Mouse (Mus musculus): ENCODE results near the gene Stau1. TPM values are rescaled to one million over a fixed set of nuclear protein-coding genes. Genes with fewer than 3 reads are reported as not detected.

Gene Stau1
- polyA plus RNA-seq, 1 experiment from 2014 or later, result 119 TPM

GRCm38 (mm10) chr2:166945456-166945855 is 50.6 kb downstream of the Stau1 start:
- Histone ChIP-seq H3K27ac (no peak overlapping the region), H3K4me2 (replicated peaks) (no peak overlapping the region), H3K9me3 (no peaks in the 10 kb centered on the region), H3K36me3 (peaks cover 89% of the 10 kb centered on the region), H3K4me3 (replicated peaks) (no peak overlapping the region), H3K27me3 (no peaks in the 10 kb centered on the region), H3K4me1 (replicated peaks) (no peaks in the 10 kb centered on the region), H3K9ac (replicated peaks) (no peak overlapping the region)
- peak; percentile 34; the same call in 1 of the 2 replicates for ATAC-seq
- 66% methylated on average over 4 of the region's 4 CpGs for WGBS

GRCm38 (mm10) chr2:166944346-166944745 is 51.8 kb downstream of the Stau1 start:
- Histone ChIP-seq H3K4me2 (replicated peaks) (no peak overlapping the region), H3K27me3 (no peaks in the 10 kb centered on the region), H3K4me1 (replicated peaks) (no peaks in the 10 kb centered on the region), H3K9ac (replicated peaks) (no peak overlapping the region), H3K27ac (no peak overlapping the region), H3K4me3 (replicated peaks) (no peak overlapping the region), H3K9me3 (no peaks in the 10 kb centered on the region), H3K36me3 (peaks cover 84% of the 10 kb centered on the region)
- ATAC-seq, result no peak
- WGBS, result 77% methylated on average over 1 of the region's 1 CpGs

- H3K9ac ChIP-seq (replicated peaks), result no peak overlapping the region
- WGBS, result 91% methylated on average over 2 of the region's 2 CpGs
- no peak overlapping the region for H3K27ac ChIP-seq
- peaks cover 84% of the 10 kb centered on the region for H3K36me3 ChIP-seq
- ATAC-seq, result no peak
- no peaks in the 10 kb centered on the region for H3K27me3 ChIP-seq
- H3K4me3 ChIP-seq (replicated peaks), result no peak overlapping the region
- no peak overlapping the region for H3K4me2 ChIP-seq (replicated peaks)
- no peaks in the 10 kb centered on the region for H3K4me1 ChIP-seq (replicated peaks)
- H3K9me3 ChIP-seq, result no peaks in the 10 kb centered on the region
These were observed 53.0 kb downstream of the Stau1 start for GRCm38 (mm10) chr2:166943146-166943545.

GRCm38 (mm10) chr2:166936166-166936565 is 59.9 kb downstream of the Stau1 start:
- no peak for ATAC-seq
- H3K4me2 ChIP-seq (replicated peaks), result no peak overlapping the region
- no peak overlapping the region for H3K4me3 ChIP-seq (replicated peaks)
- no peaks in the 10 kb centered on the region for H3K4me1 ChIP-seq (replicated peaks)
- no peak overlapping the region for H3K27ac ChIP-seq
- WGBS, result 94% methylated on average over 2 of the region's 2 CpGs
- H3K36me3 ChIP-seq, result peaks cover 83% of the 10 kb centered on the region
- H3K27me3 ChIP-seq, result no peaks in the 10 kb centered on the region
- H3K9me3 ChIP-seq, result no peaks in the 10 kb centered on the region
- no peak overlapping the region for H3K9ac ChIP-seq (replicated peaks)

DNA sequence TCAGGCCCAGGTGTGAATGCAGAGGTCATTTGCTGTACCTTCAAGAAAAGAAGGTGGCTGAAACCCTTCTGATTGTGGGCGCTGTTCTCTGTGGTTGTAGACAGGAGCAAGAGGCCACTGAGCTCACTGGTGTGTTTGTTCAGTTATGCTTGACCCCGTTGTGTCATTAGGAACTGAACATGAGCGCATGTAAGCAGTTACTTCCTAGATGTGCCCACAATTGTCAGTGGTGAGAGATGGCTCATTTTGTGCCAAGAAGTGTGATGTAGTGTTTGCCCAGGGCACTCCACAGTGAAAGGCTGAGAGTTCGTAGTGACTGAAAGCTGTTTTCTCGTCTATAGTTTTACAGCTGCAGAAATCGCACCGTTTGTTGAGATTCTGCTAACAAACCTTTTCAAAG is 60.5 kb downstream of the Stau1 start:
- Histone ChIP-seq H3K4me2 (replicated peaks) (no peak overlapping the region), H3K4me1 (replicated peaks) (no peaks in the 10 kb centered on the region), H3K36me3 (peaks cover 83% of the 10 kb centered on the region), H3K27me3 (no peaks in the 10 kb centered on the region), H3K27ac (no peak overlapping the region), H3K4me3 (replicated peaks) (no peak overlapping the region), H3K9ac (replicated peaks) (no peak overlapping the region), H3K9me3 (no peaks in the 10 kb centered on the region)
- 94% methylated on average over 7 of the region's 7 CpGs for WGBS
- no peak for ATAC-seq

DNA sequence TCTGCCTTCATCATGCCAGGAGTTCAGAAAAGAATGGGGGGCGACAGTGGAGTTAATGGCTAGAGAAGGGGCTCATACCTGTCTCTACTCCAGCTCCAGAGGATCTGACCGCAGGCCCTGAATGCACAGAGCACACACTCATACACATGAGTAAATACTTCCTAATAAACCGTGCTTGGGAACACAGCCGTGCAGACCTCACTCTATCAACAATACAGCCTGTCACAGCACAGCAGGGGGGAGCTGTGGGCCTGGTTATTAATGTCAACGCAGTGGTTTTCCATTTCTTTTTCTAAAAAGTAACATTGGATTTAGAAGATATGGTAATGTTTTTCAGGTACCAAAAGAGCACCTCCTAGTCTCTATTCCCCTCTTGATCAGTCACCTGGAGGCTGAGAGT is 61.7 kb downstream of the Stau1 start:
- peaks cover 84% of the 10 kb centered on the region for H3K36me3 ChIP-seq
- no peak overlapping the region for H3K4me3 ChIP-seq (replicated peaks)
- H3K9ac ChIP-seq (replicated peaks), result no peak overlapping the region
- WGBS, result 71% methylated on average over 5 of the region's 5 CpGs
- ATAC-seq, result no peak
- H3K9me3 ChIP-seq, result no peaks in the 10 kb centered on the region
- no peaks in the 10 kb centered on the region for H3K27me3 ChIP-seq
- no peaks in the 10 kb centered on the region for H3K4me1 ChIP-seq (replicated peaks)
- no peak overlapping the region for H3K4me2 ChIP-seq (replicated peaks)
- H3K27ac ChIP-seq, result no peak overlapping the region

DNA sequence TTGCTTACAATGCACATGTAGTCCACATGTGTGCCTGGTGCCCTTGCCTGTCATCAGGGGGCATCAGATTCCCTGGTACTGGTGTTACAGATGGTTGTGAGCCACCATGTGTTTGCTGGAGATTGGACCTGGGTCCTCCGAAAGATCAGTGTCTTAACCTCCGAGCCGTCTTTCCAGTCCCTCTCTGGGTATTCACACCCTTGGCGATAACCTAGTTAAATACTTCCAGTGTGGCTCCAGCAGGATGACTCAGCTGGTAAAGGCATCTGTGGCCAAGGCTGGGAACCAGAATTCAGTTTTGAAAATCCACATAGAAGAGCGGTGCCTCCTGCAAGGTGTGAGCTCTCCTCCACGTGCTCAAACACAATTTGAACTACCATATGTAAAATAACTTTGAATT is 62.2 kb downstream of the Stau1 start:
- Histone ChIP-seq H3K27ac (no peak overlapping the region), H3K9me3 (no peaks in the 10 kb centered on the region), H3K9ac (replicated peaks) (no peak overlapping the region), H3K4me2 (replicated peaks) (no peak overlapping the region), H3K4me3 (replicated peaks) (no peak overlapping the region), H3K36me3 (peaks cover 84% of the 10 kb centered on the region), H3K4me1 (replicated peaks) (no peaks in the 10 kb centered on the region), H3K27me3 (no peaks in the 10 kb centered on the region)
- WGBS, result 91% methylated on average over 6 of the region's 6 CpGs
- ATAC-seq, result no peak

- WGBS, result 94% methylated on average over 2 of the region's 2 CpGs
- no peak for ATAC-seq
- Histone ChIP-seq H3K36me3 (peaks cover 77% of the 10 kb centered on the region), H3K9me3 (no peaks in the 10 kb centered on the region), H3K4me2 (replicated peaks) (no peak overlapping the region), H3K4me1 (replicated peaks) (no peaks in the 10 kb centered on the region), H3K27me3 (no peaks in the 10 kb centered on the region), H3K27ac (no peak overlapping the region), H3K9ac (replicated peaks) (no peak overlapping the region), H3K4me3 (replicated peaks) (no peak overlapping the region)
These were observed 72.1 kb downstream of the Stau1 start for GRCm38 (mm10) chr2:166923971-166924370.

DNA sequence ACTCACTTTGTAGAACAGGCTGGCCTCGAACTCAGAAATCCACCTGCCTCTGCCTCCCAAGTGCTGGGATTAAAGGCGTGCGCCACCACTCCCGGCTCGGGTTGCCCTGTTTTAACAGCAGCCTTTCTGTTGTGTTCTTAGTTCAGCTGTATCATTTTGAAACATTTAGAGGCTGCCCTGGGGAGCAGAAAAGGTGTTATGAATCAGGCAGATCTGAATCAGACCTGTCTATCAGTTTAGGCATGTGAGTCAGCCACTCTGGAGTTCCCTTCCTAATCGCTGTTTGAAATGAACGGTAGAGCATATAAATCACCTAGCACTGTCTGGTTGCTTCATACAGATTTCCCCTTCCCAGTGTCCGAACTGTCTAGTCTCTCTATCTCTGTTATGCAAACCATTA is 85.6 kb downstream of the Stau1 start:
- Histone ChIP-seq H3K27me3 (no peaks in the 10 kb centered on the region), H3K27ac (no peak overlapping the region), H3K4me2 (replicated peaks) (no peak overlapping the region), H3K36me3 (peaks cover 10% of the 10 kb centered on the region; the same call in 1 of the 2 replicates), H3K4me1 (replicated peaks) (peaks cover 15% of the 10 kb centered on the region), H3K4me3 (replicated peaks) (no peak overlapping the region), H3K9me3 (no peaks in the 10 kb centered on the region), H3K9ac (replicated peaks) (no peak overlapping the region)
- ATAC-seq, result no peak
- WGBS, result 92% methylated on average over 8 of the region's 8 CpGs

GRCm38 (mm10) chr2:166909729-166910128 is 86.4 kb downstream of the Stau1 start:
- Histone ChIP-seq H3K4me2 (replicated peaks) (no peak overlapping the region), H3K4me3 (replicated peaks) (no peak overlapping the region), H3K9ac (replicated peaks) (no peak overlapping the region), H3K9me3 (no peaks in the 10 kb centered on the region), H3K36me3 (peaks cover 8% of the 10 kb centered on the region; the same call in 1 of the 2 replicates), H3K4me1 (replicated peaks) (peaks cover 18% of the 10 kb centered on the region), H3K27me3 (no peaks in the 10 kb centered on the region), H3K27ac (no peak overlapping the region)
- WGBS, result 99% methylated on average over 3 of the region's 3 CpGs
- no peak for ATAC-seq

- under 1% methylated on average over 28 of the region's 28 CpGs for WGBS
- no peaks in the 10 kb centered on the region for H3K27me3 ChIP-seq
These were observed 89.4 kb downstream of the Stau1 start for GRCm38 (mm10) chr2:166906523-166907182.

GRCm38 (mm10) chr2:166905711-166906522 is 90.2 kb downstream of the Stau1 start, which contains the start of gene Cse1l:
TSS of gene Cse1l (plus strand) at chr2:166906040.
- Histone ChIP-seq H3K9me3 (no peaks in the 10 kb centered on the region), H3K27me3 (no peaks in the 10 kb centered on the region), H3K36me3 (peaks cover 8% of the 10 kb centered on the region; the same call in 1 of the 2 replicates), H3K4me1 (replicated peaks) (peaks cover 18% of the 10 kb centered on the region), H3K4me3 (replicated peaks) (peak within 1 kb of the TSS; percentile 92), H3K4me2 (replicated peaks) (peak within 1 kb of the TSS; percentile 95), H3K9ac (replicated peaks) (peak within 1 kb of the TSS; percentile 77), H3K27ac (peak within 1 kb of the TSS; percentile 94)
- under 1% methylated on average over 80 of the region's 80 CpGs for WGBS
- peak; percentile 98 for ATAC-seq

More at GRCm38 (mm10) chr2:166906523-166907182, 89.4 kb downstream of the Stau1 start:
- peak overlapping the region; percentile 94 for H3K27ac ChIP-seq
- H3K9me3 ChIP-seq, result no peaks in the 10 kb centered on the region
- H3K36me3 ChIP-seq, result peaks cover 8% of the 10 kb centered on the region; the same call in 1 of the 2 replicates
- H3K4me3 ChIP-seq (replicated peaks), result peak overlapping the region; percentile 92
- peak; percentile 44 for ATAC-seq
- H3K9ac ChIP-seq (replicated peaks), result peak overlapping the region; percentile 77
- peak overlapping the region; percentile 95 for H3K4me2 ChIP-seq (replicated peaks)
- H3K4me1 ChIP-seq (replicated peaks), result peaks cover 18% of the 10 kb centered on the region

Data from midbrain, embryonic 13.5 days (tissue).